Mouse (Mus musculus): ENCODE results near the gene Rnf180. TPM values are rescaled to one million over a fixed set of nuclear protein-coding genes. Genes with fewer than 3 reads are reported as not detected.

Gene Rnf180
- polyA plus RNA-seq, 1 experiment from 2014 or later: 12.1 TPM

- H3K27ac ChIP-seq: no peak overlapping the region
- no peaks in the 10 kb centered on the region for H3K4me1 ChIP-seq
- no peaks in the 10 kb centered on the region; the same call in 1 of the 2 replicates for H3K36me3 ChIP-seq
- H3K9ac ChIP-seq: no peak overlapping the region
- no peak overlapping the region for H3K4me3 ChIP-seq
- ATAC-seq (ENCODE audit: insufficient number of reproducible peaks, insufficient read depth, low FRiP score, low TSS enrichment): no peak
- H3K4me2 ChIP-seq (replicated peaks): no peak overlapping the region
- 81% methylated on average over 14 of the region's 14 CpGs for whole genome bisulfite sequencing
- H3K9me3 ChIP-seq: no peaks in the 10 kb centered on the region
- no peaks in the 10 kb centered on the region for H3K27me3 ChIP-seq
These were observed 45.0 kb downstream of the Rnf180 start for GRCm38 (mm10) chr13:105249599-105249998.

GRCm38 (mm10) chr13:105247691-105248090 lies 46.9 kb downstream of the Rnf180 start:
- no peak overlapping the region for H3K4me3 ChIP-seq
- no peaks in the 10 kb centered on the region for H3K9me3 ChIP-seq
- H3K27me3 ChIP-seq: no peaks in the 10 kb centered on the region
- H3K36me3 ChIP-seq: no peaks in the 10 kb centered on the region; the same call in 1 of the 2 replicates
- H3K9ac ChIP-seq: no peak overlapping the region
- WGBS: 90% methylated on average over 6 of the region's 6 CpGs
- ATAC-seq (ENCODE audit: insufficient number of reproducible peaks, insufficient read depth, low FRiP score, low TSS enrichment): no peak
- no peaks in the 10 kb centered on the region for H3K4me1 ChIP-seq
- no peak overlapping the region for H3K27ac ChIP-seq
- H3K4me2 ChIP-seq (replicated peaks): no peak overlapping the region

- WGBS: 80% methylated on average over 2 of the region's 2 CpGs
- no peaks in the 10 kb centered on the region for H3K9me3 ChIP-seq
- H3K4me2 ChIP-seq (replicated peaks): no peak overlapping the region
- no peaks in the 10 kb centered on the region for H3K27me3 ChIP-seq
- ATAC-seq (ENCODE audit: insufficient number of reproducible peaks, insufficient read depth, low FRiP score, low TSS enrichment): no peak
- no peaks in the 10 kb centered on the region for H3K4me1 ChIP-seq
- no peak overlapping the region for H3K4me3 ChIP-seq
- H3K27ac ChIP-seq: no peak overlapping the region
- H3K9ac ChIP-seq: no peak overlapping the region
- no peaks in the 10 kb centered on the region for H3K36me3 ChIP-seq
These were observed 53.8 kb downstream of the Rnf180 start for GRCm38 (mm10) chr13:105240810-105241209.

- WGBS: 61% methylated on average over 4 of the region's 4 CpGs
- Histone ChIP-seq H3K9me3 (no peaks in the 10 kb centered on the region), H3K27ac (no peak overlapping the region), H3K27me3 (no peaks in the 10 kb centered on the region), H3K9ac (no peak overlapping the region), H3K4me2 (replicated peaks) (no peak overlapping the region), H3K36me3 (no peaks in the 10 kb centered on the region), H3K4me1 (peaks cover 10% of the 10 kb centered on the region; the same call in 1 of the 2 replicates), H3K4me3 (no peak overlapping the region)
- ATAC-seq (ENCODE audit: insufficient number of reproducible peaks, insufficient read depth, low FRiP score, low TSS enrichment): no peak
These were observed 67.5 kb downstream of the Rnf180 start for GRCm38 (mm10) chr13:105227126-105227525.

GRCm38 (mm10) chr13:105224048-105224447 lies 70.6 kb downstream of the Rnf180 start:
- H3K36me3 ChIP-seq: no peaks in the 10 kb centered on the region

GRCm38 (mm10) chr13:105223147-105223546 lies 71.5 kb downstream of the Rnf180 start:
- no peak overlapping the region for H3K9ac ChIP-seq
- WGBS: 72% methylated on average over 3 of the region's 3 CpGs
- no peak for ATAC-seq (ENCODE audit: insufficient number of reproducible peaks, insufficient read depth, low FRiP score, low TSS enrichment)
- H3K9me3 ChIP-seq: no peaks in the 10 kb centered on the region
- no peak overlapping the region for H3K4me3 ChIP-seq
- peaks cover 10% of the 10 kb centered on the region; the same call in 1 of the 2 replicates for H3K4me1 ChIP-seq
- H3K27ac ChIP-seq: no peak overlapping the region
- no peak overlapping the region for H3K4me2 ChIP-seq (replicated peaks)
- H3K36me3 ChIP-seq: no peaks in the 10 kb centered on the region
- H3K27me3 ChIP-seq: no peaks in the 10 kb centered on the region

More at GRCm38 (mm10) chr13:105224048-105224447, 70.6 kb downstream of the Rnf180 start:
- WGBS: 42% methylated on average over 10 of the region's 10 CpGs
- no peak overlapping the region for H3K27ac ChIP-seq
- peaks cover 10% of the 10 kb centered on the region; the same call in 1 of the 2 replicates for H3K4me1 ChIP-seq
- H3K4me3 ChIP-seq: no peak overlapping the region
- no peak for ATAC-seq (ENCODE audit: insufficient number of reproducible peaks, insufficient read depth, low FRiP score, low TSS enrichment)
- no peak overlapping the region for H3K4me2 ChIP-seq (replicated peaks)
- no peak overlapping the region for H3K9ac ChIP-seq
- no peaks in the 10 kb centered on the region for H3K9me3 ChIP-seq
- H3K27me3 ChIP-seq: no peaks in the 10 kb centered on the region

- H3K4me3 ChIP-seq: no peak overlapping the region
- no peaks in the 10 kb centered on the region for H3K27me3 ChIP-seq
- peak; percentile 64; the same call in 1 of the 2 replicates for ATAC-seq (ENCODE audit: insufficient number of reproducible peaks, insufficient read depth, low FRiP score, low TSS enrichment)
- no peaks in the 10 kb centered on the region for H3K36me3 ChIP-seq
- H3K27ac ChIP-seq: no peak overlapping the region
- H3K4me1 ChIP-seq: peaks cover 10% of the 10 kb centered on the region; the same call in 1 of the 2 replicates
- WGBS: 86% methylated on average over 5 of the region's 5 CpGs
- H3K4me2 ChIP-seq (replicated peaks): no peak overlapping the region
- no peak overlapping the region for H3K9ac ChIP-seq
- no peaks in the 10 kb centered on the region for H3K9me3 ChIP-seq
These were observed 72.4 kb downstream of the Rnf180 start for GRCm38 (mm10) chr13:105222016-105222725.

- no peaks in the 10 kb centered on the region for H3K27me3 ChIP-seq
- no peak overlapping the region for H3K4me3 ChIP-seq
- no peak overlapping the region for H3K9ac ChIP-seq
- no peaks in the 10 kb centered on the region for H3K36me3 ChIP-seq
- no peak overlapping the region for H3K4me2 ChIP-seq (replicated peaks)
- H3K27ac ChIP-seq: no peak overlapping the region
- no peak for ATAC-seq (ENCODE audit: insufficient number of reproducible peaks, insufficient read depth, low FRiP score, low TSS enrichment)
- H3K9me3 ChIP-seq: no peaks in the 10 kb centered on the region
- no peaks in the 10 kb centered on the region for H3K4me1 ChIP-seq
- WGBS: 84% methylated on average over 3 of the region's 3 CpGs
These were observed 83.9 kb downstream of the Rnf180 start for GRCm38 (mm10) chr13:105210746-105211145.

GRCm38 (mm10) chr13:105203851-105204250 lies 90.8 kb downstream of the Rnf180 start:
- Histone ChIP-seq H3K4me2 (replicated peaks) (no peak overlapping the region), H3K9ac (no peak overlapping the region), H3K4me1 (no peaks in the 10 kb centered on the region), H3K27me3 (no peaks in the 10 kb centered on the region), H3K9me3 (no peaks in the 10 kb centered on the region), H3K27ac (no peak overlapping the region), H3K36me3 (no peaks in the 10 kb centered on the region), H3K4me3 (no peak overlapping the region)
- 73% methylated on average over 3 of the region's 3 CpGs for WGBS
- no peak for ATAC-seq (ENCODE audit: insufficient number of reproducible peaks, insufficient read depth, low FRiP score, low TSS enrichment)

GRCm38 (mm10) chr13:105198658-105199057 lies 96.0 kb downstream of the Rnf180 start:
- no peak overlapping the region for H3K27ac ChIP-seq
- H3K9me3 ChIP-seq: no peaks in the 10 kb centered on the region
- H3K4me1 ChIP-seq: no peaks in the 10 kb centered on the region
- WGBS: 72% methylated on average over 3 of the region's 3 CpGs
- no peak overlapping the region for H3K4me2 ChIP-seq (replicated peaks)
- H3K9ac ChIP-seq: no peak overlapping the region
- ATAC-seq (ENCODE audit: insufficient number of reproducible peaks, insufficient read depth, low FRiP score, low TSS enrichment): no peak
- no peaks in the 10 kb centered on the region for H3K27me3 ChIP-seq
- H3K36me3 ChIP-seq: no peaks in the 10 kb centered on the region
- H3K4me3 ChIP-seq: no peak overlapping the region

- H3K36me3 ChIP-seq: no peaks in the 10 kb centered on the region
- H3K4me2 ChIP-seq (replicated peaks): no peak overlapping the region
- H3K27me3 ChIP-seq: no peaks in the 10 kb centered on the region
- 68% methylated on average over 3 of the region's 3 CpGs for WGBS
- no peak overlapping the region for H3K9ac ChIP-seq
- no peaks in the 10 kb centered on the region for H3K9me3 ChIP-seq
- H3K4me3 ChIP-seq: no peak overlapping the region
- H3K27ac ChIP-seq: no peak overlapping the region
- ATAC-seq (ENCODE audit: insufficient number of reproducible peaks, insufficient read depth, low FRiP score, low TSS enrichment): no peak
- no peaks in the 10 kb centered on the region for H3K4me1 ChIP-seq
These were observed 96.6 kb downstream of the Rnf180 start for GRCm38 (mm10) chr13:105198028-105198427.

- no peak overlapping the region for H3K27ac ChIP-seq
- ATAC-seq (ENCODE audit: insufficient number of reproducible peaks, insufficient read depth, low FRiP score, low TSS enrichment): no peak
- no peak overlapping the region for H3K4me2 ChIP-seq (replicated peaks)
- 65% methylated on average over 7 of the region's 7 CpGs for WGBS
- H3K27me3 ChIP-seq: no peaks in the 10 kb centered on the region
- no peaks in the 10 kb centered on the region for H3K9me3 ChIP-seq
- H3K4me3 ChIP-seq: no peak overlapping the region
- no peak overlapping the region for H3K9ac ChIP-seq
- no peaks in the 10 kb centered on the region for H3K36me3 ChIP-seq
- no peaks in the 10 kb centered on the region for H3K4me1 ChIP-seq
These were observed 101.0 kb downstream of the Rnf180 start for GRCm38 (mm10) chr13:105193583-105193982.

Data from embryonic facial prominence, embryonic 12.5 days (tissue).